Mouse (Mus musculus): ENCODE results near the gene Nucb2. TPM values are rescaled to one million over a fixed set of nuclear protein-coding genes. Genes with fewer than 3 reads are reported as not detected.
A peak's percentile ranks its signal among the peaks of the same experiment; 100 is the strongest.

The Nucb2 gene
- 16.8 and 17.7 TPM in 2 replicates for polyA plus RNA-seq (2015; fragmentation: Nextera tagmentation; extraction: Ambion mirVana)

DNA sequence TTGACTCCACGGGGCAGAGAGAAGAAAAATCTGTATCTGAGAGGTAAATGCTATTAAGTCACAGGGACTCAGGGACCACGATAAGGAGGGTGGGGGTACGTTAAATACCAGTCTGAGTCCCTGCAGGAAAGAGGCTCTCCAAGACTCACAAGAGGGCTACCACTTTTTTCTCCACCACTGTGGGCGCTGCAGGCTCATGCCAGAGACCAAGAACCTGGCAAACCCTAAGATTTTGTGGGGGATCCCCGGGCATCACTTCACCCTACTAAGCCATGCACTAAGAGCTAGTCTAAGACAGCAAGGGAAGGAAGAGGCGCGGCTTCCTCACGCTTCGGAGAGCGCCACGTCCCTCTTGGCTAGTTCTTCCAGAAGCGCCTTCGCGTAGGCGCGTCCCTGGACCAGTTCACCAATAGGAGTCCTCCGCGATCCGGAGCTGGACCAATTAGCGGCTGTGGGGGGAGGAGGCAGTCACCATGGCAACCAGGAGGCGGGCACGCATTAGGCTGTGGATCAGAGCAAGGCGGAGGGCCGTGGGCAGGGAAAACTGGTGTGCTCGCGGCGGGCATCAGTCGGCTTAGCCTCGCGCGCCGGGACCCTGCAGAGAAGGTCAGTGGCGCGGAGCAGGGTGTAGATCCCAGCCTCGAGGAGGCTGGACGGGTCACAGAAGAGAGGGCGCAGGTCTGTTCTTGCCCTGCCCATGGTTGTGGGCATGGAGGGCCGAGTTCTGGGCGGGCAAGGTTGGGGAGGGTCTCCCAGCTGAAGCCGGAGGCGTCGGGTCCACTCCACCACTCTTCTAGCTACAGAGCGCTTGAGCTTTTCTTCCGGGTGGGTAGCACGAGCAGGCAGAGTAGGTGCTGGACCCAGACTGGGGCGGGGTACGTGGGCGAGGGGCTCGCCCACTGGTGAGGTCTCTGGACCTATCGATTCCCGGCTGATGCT is at the start of gene Nucb2:
Gene Nucb2, plus strand, starts transcription at position 491 of the 939 bp plus-strand sequence.
- peak within 1 kb of the TSS; percentile 71 for H3K4me3 ChIP-seq (ENCODE audit: low read length)
- H3K27me3 ChIP-seq (ENCODE audit: insufficient read depth, low read length) = no peaks in the 10 kb centered on the region
- peak within 1 kb of the TSS; percentile 81 for H3K4me2 ChIP-seq (replicated peaks; ENCODE audit: low read depth, low read length)
- H3K36me3 ChIP-seq (ENCODE audit: insufficient read depth, low read length) = no peaks in the 10 kb centered on the region
- H3K4me1 ChIP-seq (ENCODE audit: insufficient read depth, low read length) = peaks cover 4% of the 10 kb centered on the region; the same call in 1 of the 2 replicates
- peak within 1 kb of the TSS; percentile 79 for H3K9ac ChIP-seq (replicated peaks; ENCODE audit: low read length)
- ATAC-seq (ENCODE audit: low FRiP score, low TSS enrichment) = peak; percentile 100
- H3K9me3 ChIP-seq (ENCODE audit: low read length) = no peaks in the 10 kb centered on the region
- WGBS = under 1% methylated on average over 51 of the region's 51 CpGs
- 0 out of 2 replicates have a peak within 1 kb of the TSS, but pooled peaks have one; percentile 26 for H3K27ac ChIP-seq (ENCODE audit: low read length)

DNA sequence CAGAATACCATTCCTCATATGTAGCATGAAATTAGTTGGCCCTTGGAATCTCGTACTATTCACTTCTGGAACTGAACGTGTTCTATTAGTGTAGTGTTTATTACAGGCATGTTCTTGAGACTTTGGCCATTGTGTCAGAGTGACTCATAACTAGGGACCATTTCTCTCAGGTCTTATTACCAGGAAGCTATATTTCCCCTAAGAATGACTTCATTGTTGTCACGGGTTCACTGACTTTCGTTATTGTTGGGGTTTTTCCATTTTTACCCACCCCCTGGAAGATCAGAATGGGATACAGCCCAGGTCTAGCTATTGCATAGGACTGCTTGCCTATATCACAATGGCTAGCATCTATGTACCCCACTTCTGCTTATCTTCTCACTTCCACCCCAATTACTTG is 47.2 kb upstream of the Nucb2 start:
- H3K4me1 ChIP-seq (ENCODE audit: insufficient read depth, low read length) = no peaks in the 10 kb centered on the region
- H3K4me3 ChIP-seq (ENCODE audit: low read length) = no peak overlapping the region
- no peak overlapping the region for H3K4me2 ChIP-seq (replicated peaks; ENCODE audit: low read depth, low read length)
- no peak for ATAC-seq (ENCODE audit: low FRiP score, low TSS enrichment)
- WGBS = 68% methylated on average over 4 of the region's 4 CpGs
- H3K27ac ChIP-seq (ENCODE audit: low read length) = no peak overlapping the region
- H3K27me3 ChIP-seq (ENCODE audit: insufficient read depth, low read length) = no peaks in the 10 kb centered on the region
- no peaks in the 10 kb centered on the region for H3K9me3 ChIP-seq (ENCODE audit: low read length)
- H3K9ac ChIP-seq (replicated peaks; ENCODE audit: low read length) = no peak overlapping the region
- no peaks in the 10 kb centered on the region for H3K36me3 ChIP-seq (ENCODE audit: insufficient read depth, low read length)

DNA sequence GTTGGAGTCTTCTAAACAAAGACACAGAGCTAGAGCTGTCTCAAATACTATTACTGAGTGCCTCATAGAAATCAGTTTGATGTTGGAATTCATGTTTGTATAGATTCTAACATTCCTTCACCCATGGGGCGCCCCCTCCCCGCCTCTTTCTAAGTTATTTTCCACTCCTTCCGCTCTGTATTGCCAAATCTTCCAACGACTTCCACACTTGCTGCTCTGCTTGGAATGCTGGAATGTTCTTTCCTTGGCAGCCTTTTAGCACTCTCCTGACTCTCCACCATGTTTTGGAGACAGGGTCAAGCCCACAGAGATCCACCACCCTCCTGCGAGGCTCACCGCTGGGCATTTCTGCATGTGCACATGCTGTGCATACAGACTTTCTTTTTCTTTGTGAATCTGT is 46.8 kb upstream of the Nucb2 start:
- Histone ChIP-seq H3K4me2 (replicated peaks; ENCODE audit: low read depth, low read length) (no peak overlapping the region), H3K4me1 (ENCODE audit: insufficient read depth, low read length) (no peaks in the 10 kb centered on the region), H3K4me3 (ENCODE audit: low read length) (no peak overlapping the region), H3K27ac (ENCODE audit: low read length) (no peak overlapping the region), H3K27me3 (ENCODE audit: insufficient read depth, low read length) (no peaks in the 10 kb centered on the region), H3K36me3 (ENCODE audit: insufficient read depth, low read length) (no peaks in the 10 kb centered on the region), H3K9ac (replicated peaks; ENCODE audit: low read length) (no peak overlapping the region), H3K9me3 (ENCODE audit: low read length) (no peaks in the 10 kb centered on the region)
- 79% methylated on average over 6 of the region's 6 CpGs for WGBS
- no peak for ATAC-seq (ENCODE audit: low FRiP score, low TSS enrichment)

DNA sequence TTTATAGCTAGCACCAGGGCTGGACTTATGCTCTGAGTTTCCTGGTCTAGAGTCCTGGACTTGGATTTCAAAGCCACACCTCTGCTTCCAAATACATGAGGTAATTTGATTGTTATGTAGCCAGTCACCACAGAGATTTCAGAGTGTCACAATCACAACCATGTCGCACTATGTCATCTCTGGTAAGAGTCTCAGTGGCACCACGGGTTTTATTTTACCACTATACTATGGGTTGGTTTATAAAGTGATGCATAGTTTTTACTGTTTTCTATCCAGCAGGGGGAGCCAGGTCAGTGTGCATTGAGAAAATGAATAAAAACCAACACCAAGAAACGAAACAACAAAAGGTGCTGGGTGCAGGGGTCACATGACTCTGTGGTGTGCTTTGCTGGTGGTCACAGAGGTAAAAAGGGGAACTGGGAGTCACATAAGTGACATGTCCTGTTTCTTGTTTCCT is 45.2 kb upstream of the Nucb2 start:
- Histone ChIP-seq H3K9ac (replicated peaks; ENCODE audit: low read length) (no peak overlapping the region), H3K4me1 (ENCODE audit: insufficient read depth, low read length) (no peaks in the 10 kb centered on the region), H3K4me2 (replicated peaks; ENCODE audit: low read depth, low read length) (no peak overlapping the region), H3K27ac (ENCODE audit: low read length) (no peak overlapping the region), H3K9me3 (ENCODE audit: low read length) (no peaks in the 10 kb centered on the region), H3K4me3 (ENCODE audit: low read length) (no peak overlapping the region), H3K27me3 (ENCODE audit: insufficient read depth, low read length) (no peaks in the 10 kb centered on the region), H3K36me3 (ENCODE audit: insufficient read depth, low read length) (no peaks in the 10 kb centered on the region)
- WGBS = 29% methylated on average over 3 of the region's 3 CpGs
- peak; percentile 35; the same call in 1 of the 2 replicates for ATAC-seq (ENCODE audit: low FRiP score, low TSS enrichment)

DNA sequence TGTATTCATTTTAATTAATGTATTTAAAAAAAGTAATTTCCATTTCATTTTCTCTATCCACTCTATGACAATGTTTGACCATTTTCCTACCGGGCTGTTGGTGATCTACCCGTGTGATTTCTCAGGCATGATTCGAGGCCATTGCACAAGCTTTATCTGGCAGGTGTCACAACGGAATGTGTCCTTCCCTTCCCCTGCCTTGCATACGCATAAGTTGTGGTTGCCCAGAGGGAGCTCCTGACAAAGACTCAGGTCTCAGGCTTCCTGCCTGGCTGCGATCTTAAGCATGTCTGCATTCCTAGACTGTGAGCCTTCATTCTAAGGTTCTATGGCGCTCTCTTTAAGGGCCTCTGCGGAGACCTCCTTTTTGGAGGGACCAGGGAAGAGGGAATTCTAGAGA is 42.1 kb upstream of the Nucb2 start:
- Histone ChIP-seq H3K9me3 (ENCODE audit: low read length) (no peaks in the 10 kb centered on the region), H3K36me3 (ENCODE audit: insufficient read depth, low read length) (no peaks in the 10 kb centered on the region), H3K4me3 (ENCODE audit: low read length) (no peak overlapping the region), H3K27me3 (ENCODE audit: insufficient read depth, low read length) (no peaks in the 10 kb centered on the region), H3K9ac (replicated peaks; ENCODE audit: low read length) (no peak overlapping the region), H3K27ac (ENCODE audit: low read length) (no peak overlapping the region), H3K4me1 (ENCODE audit: insufficient read depth, low read length) (no peaks in the 10 kb centered on the region), H3K4me2 (replicated peaks; ENCODE audit: low read depth, low read length) (no peak overlapping the region)
- no peak for ATAC-seq (ENCODE audit: low FRiP score, low TSS enrichment)
- 54% methylated on average over 8 of the region's 8 CpGs for WGBS

DNA sequence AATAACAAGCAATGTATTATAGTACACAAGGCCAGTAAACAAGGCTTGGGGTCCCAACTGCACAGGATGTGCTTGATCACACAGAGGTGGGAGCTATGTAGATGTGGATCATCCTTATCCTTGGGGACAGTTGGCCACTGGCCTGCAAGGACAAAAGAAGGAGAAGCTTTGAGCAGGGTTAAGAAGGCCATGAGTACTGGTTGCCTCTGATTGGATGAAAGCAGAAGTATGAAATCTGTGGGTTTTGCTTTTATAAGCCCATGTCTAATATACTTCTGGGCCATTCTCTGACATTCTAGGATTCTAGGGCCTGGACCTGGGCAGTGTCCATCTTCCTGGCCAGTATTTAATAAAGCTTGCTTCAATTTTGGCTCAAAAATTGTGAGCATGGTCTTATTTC is 28.3 kb upstream of the Nucb2 start:
- no peak for ATAC-seq (ENCODE audit: low FRiP score, low TSS enrichment)
- H3K27ac ChIP-seq (ENCODE audit: low read length) = no peak overlapping the region
- H3K4me2 ChIP-seq (replicated peaks; ENCODE audit: low read depth, low read length) = no peak overlapping the region
- no peaks in the 10 kb centered on the region for H3K36me3 ChIP-seq (ENCODE audit: insufficient read depth, low read length)
- H3K27me3 ChIP-seq (ENCODE audit: insufficient read depth, low read length) = no peaks in the 10 kb centered on the region
- H3K9ac ChIP-seq (replicated peaks; ENCODE audit: low read length) = no peak overlapping the region
- H3K4me1 ChIP-seq (ENCODE audit: insufficient read depth, low read length) = no peaks in the 10 kb centered on the region
- H3K4me3 ChIP-seq (ENCODE audit: low read length) = no peak overlapping the region
- no peaks in the 10 kb centered on the region for H3K9me3 ChIP-seq (ENCODE audit: low read length)

DNA sequence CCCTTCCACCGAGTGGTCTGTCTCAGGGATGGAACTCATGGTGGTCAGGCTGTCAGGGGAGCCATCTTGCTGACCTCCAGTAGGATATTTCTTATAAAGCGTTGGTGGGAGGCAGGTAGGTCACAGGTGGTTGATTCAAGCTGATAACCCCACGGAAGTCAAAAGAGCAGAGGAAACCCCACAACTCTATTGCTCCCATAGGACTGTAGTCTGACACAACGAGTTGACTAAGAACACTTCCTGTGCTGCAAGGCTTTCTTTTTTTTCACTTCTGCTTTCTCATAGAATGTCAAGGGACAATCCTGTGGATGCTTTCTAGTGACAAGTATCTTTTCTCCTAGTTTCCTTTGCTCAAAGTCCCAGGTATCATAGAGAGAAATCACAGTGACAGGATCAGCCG is 27.9 kb upstream of the Nucb2 start:
- Histone ChIP-seq H3K4me3 (ENCODE audit: low read length) (no peak overlapping the region), H3K9me3 (ENCODE audit: low read length) (no peaks in the 10 kb centered on the region), H3K4me2 (replicated peaks; ENCODE audit: low read depth, low read length) (no peak overlapping the region), H3K4me1 (ENCODE audit: insufficient read depth, low read length) (no peaks in the 10 kb centered on the region), H3K9ac (replicated peaks; ENCODE audit: low read length) (no peak overlapping the region), H3K27ac (ENCODE audit: low read length) (no peak overlapping the region), H3K27me3 (ENCODE audit: insufficient read depth, low read length) (no peaks in the 10 kb centered on the region), H3K36me3 (ENCODE audit: insufficient read depth, low read length) (no peaks in the 10 kb centered on the region)
- no peak for ATAC-seq (ENCODE audit: low FRiP score, low TSS enrichment)
- WGBS = 64% methylated on average over 5 of the region's 5 CpGs

DNA sequence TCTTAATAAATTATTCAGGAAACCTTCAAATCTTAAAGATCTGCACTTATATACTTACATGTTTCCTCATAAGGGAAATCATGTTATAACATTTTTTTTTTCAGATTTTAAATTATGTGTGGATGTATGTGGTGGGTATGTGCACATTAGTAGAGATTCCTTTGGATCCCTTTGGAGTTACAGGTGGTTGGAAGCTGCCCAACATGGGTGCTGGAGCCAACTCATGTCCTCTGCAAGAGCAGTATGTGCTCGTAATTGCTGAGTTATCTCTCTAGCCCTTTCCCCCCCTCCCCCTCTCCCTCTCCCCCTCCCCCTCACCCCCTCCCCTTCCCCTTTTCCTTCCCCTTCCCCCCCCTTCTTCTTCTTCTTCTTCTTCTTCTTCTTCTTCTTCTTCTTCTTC is 21.1 kb upstream of the Nucb2 start:
- Histone ChIP-seq H3K27me3 (ENCODE audit: insufficient read depth, low read length) (no peaks in the 10 kb centered on the region), H3K9me3 (ENCODE audit: low read length) (no peaks in the 10 kb centered on the region), H3K4me3 (ENCODE audit: low read length) (no peak overlapping the region), H3K36me3 (ENCODE audit: insufficient read depth, low read length) (no peaks in the 10 kb centered on the region), H3K27ac (ENCODE audit: low read length) (no peak overlapping the region), H3K4me1 (ENCODE audit: insufficient read depth, low read length) (no peaks in the 10 kb centered on the region), H3K9ac (replicated peaks; ENCODE audit: low read length) (no peak overlapping the region), H3K4me2 (replicated peaks; ENCODE audit: low read depth, low read length) (no peak overlapping the region)
- WGBS = 50% methylated on average over 1 of the region's 1 CpGs
- no peak for ATAC-seq (ENCODE audit: low FRiP score, low TSS enrichment)

DNA sequence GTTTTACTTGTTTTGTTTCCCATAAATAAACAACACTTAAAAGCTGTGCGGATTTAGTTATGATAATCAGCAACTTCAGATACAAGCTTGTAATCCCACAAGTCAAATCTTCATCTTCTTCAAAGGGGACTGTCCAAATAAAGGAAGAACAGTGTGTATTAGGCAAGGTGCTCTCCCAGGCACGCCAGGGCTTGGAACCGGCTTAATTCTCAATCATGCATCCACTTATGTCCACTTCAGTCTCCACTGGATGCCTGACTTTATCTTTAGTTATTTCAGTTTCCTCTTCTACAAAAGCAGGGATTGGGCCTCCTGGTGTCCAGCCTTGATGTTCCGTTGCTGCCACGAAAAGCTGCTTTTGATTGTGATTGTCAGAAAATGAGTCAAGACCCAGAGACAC is 20.4 kb upstream of the Nucb2 start:
- WGBS = 80% methylated on average over 5 of the region's 5 CpGs
- no peaks in the 10 kb centered on the region for H3K9me3 ChIP-seq (ENCODE audit: low read length)
- no peak overlapping the region for H3K27ac ChIP-seq (ENCODE audit: low read length)
- no peak overlapping the region for H3K4me3 ChIP-seq (ENCODE audit: low read length)
- no peak overlapping the region for H3K4me2 ChIP-seq (replicated peaks; ENCODE audit: low read depth, low read length)
- H3K36me3 ChIP-seq (ENCODE audit: insufficient read depth, low read length) = no peaks in the 10 kb centered on the region
- H3K27me3 ChIP-seq (ENCODE audit: insufficient read depth, low read length) = no peaks in the 10 kb centered on the region
- no peak for ATAC-seq (ENCODE audit: low FRiP score, low TSS enrichment)
- H3K4me1 ChIP-seq (ENCODE audit: insufficient read depth, low read length) = no peaks in the 10 kb centered on the region
- H3K9ac ChIP-seq (replicated peaks; ENCODE audit: low read length) = no peak overlapping the region

DNA sequence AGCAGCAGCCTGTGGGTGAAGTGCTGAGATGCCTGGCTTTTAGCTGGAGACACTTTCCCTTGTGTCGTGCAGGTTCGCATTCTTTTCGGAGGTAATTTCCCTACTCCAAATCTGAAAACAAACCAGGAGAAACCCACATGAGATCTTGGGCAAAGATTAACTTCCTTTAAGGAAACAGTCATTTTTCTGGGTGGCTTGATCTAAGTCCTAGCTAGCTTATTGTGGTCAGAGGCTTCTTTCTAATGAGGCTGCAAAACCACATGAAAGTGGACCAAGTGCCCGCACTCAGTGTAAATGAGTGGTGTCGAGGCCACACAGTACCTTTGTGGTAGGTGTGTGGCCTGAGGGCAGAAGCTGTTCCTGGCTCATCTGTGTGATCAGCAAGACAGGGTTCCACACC is 20.0 kb upstream of the Nucb2 start:
- no peaks in the 10 kb centered on the region for H3K27me3 ChIP-seq (ENCODE audit: insufficient read depth, low read length)
- WGBS = 73% methylated on average over 5 of the region's 5 CpGs
- no peak for ATAC-seq (ENCODE audit: low FRiP score, low TSS enrichment)
- H3K27ac ChIP-seq (ENCODE audit: low read length) = no peak overlapping the region
- H3K4me1 ChIP-seq (ENCODE audit: insufficient read depth, low read length) = no peaks in the 10 kb centered on the region
- no peak overlapping the region for H3K4me3 ChIP-seq (ENCODE audit: low read length)
- no peak overlapping the region for H3K4me2 ChIP-seq (replicated peaks; ENCODE audit: low read depth, low read length)
- H3K36me3 ChIP-seq (ENCODE audit: insufficient read depth, low read length) = no peaks in the 10 kb centered on the region
- H3K9me3 ChIP-seq (ENCODE audit: low read length) = no peaks in the 10 kb centered on the region
- H3K9ac ChIP-seq (replicated peaks; ENCODE audit: low read length) = no peak overlapping the region

Data from kidney, embryonic 16.5 days (tissue).